Mouse (Mus musculus) CD4-positive, CD25-positive, alpha-beta regulatory T cell, adult 4 months (primary cell): ENCODE measurements around the gene Ccdc188. TPM values are rescaled to one million over a fixed set of nuclear protein-coding genes. Genes with fewer than 3 reads are reported as not detected.
A peak's percentile ranks its signal among the peaks of the same experiment; 100 is the strongest.

ENCODE experiments used
- ATAC-seq: one replicate; pipeline ENCODE4 v1.8.0; 2017
- polyA plus RNA-seq, 2 experiments: library from polyadenylated mRNA; unstranded; fragments of 100-300 nt; shearing (Covaris generic); gene quantifications; one replicate each; pipeline ENCODE4 v1.2.1; 2017

Ccdc188 gene
- polyA plus RNA-seq, 2 experiments from 2014 or later: not detected

DNA sequence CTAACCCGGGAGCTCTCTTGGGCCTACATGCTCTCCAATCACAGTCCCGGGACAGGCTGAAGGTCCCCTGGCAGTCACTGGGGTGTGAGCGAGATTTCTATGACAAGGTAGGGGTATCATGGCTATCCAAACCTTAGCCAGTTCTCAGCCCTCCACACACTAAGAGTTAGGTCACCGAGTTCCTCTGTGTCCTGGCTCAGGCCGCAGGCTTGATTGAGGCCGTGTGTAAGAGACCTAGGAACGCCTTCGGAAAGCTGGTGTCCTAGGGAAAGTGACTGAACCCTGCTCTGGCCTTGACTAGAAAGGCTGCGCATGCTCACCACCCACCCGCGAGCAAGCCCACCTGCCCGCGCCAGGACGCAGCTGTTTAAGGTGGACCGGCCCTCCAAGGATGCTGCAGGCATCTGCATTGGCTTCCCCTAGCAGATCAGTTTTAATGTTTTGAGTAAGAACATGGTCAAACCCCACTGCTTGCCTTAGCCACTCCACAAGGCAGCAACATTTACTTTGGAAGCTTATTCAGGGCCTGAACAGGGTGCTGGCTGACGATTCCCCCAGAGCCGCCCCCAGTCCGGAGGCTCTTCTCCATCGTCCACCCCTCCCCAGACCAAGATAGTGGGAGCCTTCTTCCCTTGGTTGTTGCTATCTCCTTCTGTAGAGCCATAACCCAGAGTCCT lies 17.8 kb downstream of the Ccdc188 start:
- peak; percentile 47 for ATAC-seq

DNA sequence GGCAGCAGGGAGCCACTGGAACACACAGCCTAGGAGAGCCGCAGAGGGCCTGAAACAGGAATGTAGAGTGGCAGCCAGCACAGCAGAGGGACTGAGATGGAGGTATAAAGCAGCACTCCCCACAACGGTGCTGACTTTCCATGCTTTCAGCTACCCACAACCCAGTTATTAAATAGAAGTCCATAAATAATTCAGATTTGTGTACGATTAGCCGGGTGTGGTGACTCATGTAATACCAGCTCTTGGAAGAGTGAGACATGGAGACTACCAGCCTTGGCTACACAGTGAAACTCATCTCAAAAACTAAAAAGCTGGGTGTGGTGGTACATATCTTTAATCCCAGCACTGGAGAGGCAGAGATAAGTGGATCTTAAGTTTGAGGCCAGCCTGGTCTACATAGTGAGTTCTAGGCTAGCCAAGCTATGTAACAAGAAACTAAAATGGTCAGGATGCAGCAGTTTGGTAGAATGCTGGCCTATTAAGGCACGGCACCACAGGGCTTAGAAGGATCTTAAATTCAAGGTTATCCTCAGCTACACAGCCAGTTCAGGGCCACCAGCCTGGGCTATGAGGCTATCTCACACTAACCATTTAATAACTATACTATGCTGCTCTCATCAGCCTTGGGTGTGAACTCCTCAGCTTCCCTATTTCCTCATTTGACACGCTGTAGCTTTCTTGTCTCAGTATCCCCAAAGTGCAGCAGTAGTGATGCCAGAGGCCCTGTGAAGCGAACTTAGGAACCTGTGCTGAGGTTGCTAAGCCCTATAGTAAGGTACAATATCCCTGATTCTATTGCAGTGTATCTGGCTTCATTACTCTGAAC lies 19.2 kb downstream of the Ccdc188 start:
- no peak for ATAC-seq

DNA sequence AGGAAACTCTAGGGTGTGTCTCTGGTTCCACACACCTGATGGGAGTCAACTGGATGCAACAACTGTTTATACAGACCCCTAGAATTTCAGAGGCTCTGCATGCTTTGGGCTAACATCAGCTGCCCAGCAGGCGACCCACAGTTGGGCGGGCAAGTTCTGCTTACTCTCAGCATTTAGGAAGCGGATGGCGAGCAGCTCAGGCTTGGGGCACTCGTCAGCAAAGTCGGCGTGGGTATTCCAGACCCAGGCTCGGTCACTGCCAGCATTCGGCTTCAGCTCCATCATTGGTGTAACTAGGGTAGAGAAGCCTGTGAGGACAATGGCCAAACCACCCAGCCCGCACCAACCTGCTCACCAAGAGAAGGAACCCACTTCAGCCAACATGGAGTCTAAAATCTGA lies 23.9 kb downstream of the Ccdc188 start:
- no peak for ATAC-seq

- ATAC-seq: peak; percentile 4
Measured at GRCm38 (mm10) chr16:18247521-18248399, 30.1 kb downstream of the Ccdc188 start.

GRCm38 (mm10) chr16:18248433-18249363 lies 31.0 kb downstream of the Ccdc188 start, which contains the start of the genes Trmt2a and Ranbp1:
Gene Trmt2a, plus strand, starts transcription at chr16:18248679.
Gene Ranbp1, minus strand, starts transcription at chr16:18248732.
- peak; percentile 91 for ATAC-seq

- peak; percentile 16 for ATAC-seq
Measured at GRCm38 (mm10) chr16:18249364-18249967, 31.8 kb downstream of the Ccdc188 start.

GRCm38 (mm10) chr16:18250231-18250630 lies 32.6 kb downstream of the Ccdc188 start:
- no peak for ATAC-seq

GRCm38 (mm10) chr16:18250828-18251790 lies 33.4 kb downstream of the Ccdc188 start:
- no peak for ATAC-seq

DNA sequence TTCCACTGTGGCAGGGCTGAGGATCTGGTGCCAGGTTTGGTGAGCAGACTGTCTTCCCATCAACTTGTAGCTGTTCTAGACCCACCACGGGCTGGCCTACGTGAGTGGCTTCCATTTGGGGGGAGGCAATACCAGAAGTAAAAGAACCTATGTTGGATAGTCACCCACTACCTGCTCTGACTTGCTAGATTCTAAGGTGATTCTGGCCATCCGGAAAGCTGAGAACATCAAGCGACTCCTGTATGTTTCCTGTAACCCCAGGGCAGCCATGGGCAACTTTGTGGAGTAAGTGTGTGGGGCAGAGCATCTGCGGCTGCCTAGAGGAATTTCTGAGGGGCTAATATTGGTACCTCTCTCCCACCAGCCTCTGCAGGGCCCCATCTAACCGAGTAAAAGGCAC lies 35.1 kb downstream of the Ccdc188 start:
- no peak for ATAC-seq

DNA sequence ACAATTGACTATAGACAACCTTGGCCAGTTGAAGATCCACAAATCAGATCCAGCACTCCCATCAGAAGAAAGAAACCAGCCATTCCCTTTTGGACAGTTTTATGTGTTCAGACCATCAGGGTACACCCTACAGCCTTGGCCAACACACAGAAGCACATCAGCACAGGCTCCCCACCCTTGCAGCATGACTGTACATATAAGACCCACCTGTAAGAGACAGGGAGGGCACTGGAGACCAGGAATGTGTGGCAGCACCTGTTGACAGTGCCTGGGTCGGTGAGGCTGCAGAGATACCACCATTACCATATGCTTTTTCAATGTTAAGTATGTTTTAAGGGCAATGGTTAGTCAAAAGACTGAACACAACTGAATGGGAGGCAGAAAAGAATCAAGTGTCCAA lies 36.2 kb downstream of the Ccdc188 start:
- ATAC-seq: no peak

GRCm38 (mm10) chr16:18258221-18258620 lies 40.5 kb downstream of the Ccdc188 start, which contains the start of gene Gm49776:
Gene Gm49776, minus strand, starts transcription at chr16:18258321.
- no peak for ATAC-seq

GRCm38 (mm10) chr16:18265024-18265423 lies 47.3 kb downstream of the Ccdc188 start:
- ATAC-seq: no peak

DNA sequence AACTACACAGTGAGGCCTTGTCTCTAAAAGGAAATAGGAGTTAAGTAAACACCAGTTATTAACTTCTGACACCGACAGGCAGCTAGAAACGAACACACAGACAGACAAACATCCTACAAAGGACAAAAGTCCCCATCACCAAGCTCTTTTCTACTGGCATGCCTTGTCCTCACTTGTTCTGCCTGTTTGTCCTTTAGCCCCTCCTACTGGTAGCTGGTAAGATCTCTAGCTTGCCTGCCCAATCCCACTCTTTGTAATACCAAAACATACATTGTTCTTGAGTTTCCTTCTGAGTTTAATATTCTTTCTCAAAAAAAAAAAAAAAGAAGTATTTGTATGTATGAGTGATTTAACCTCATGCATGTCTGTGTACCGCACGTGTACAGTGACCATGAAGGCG lies 50.5 kb downstream of the Ccdc188 start:
- ATAC-seq: no peak

Other genes starting within 250 kb of the Ccdc188 start
- gene Vpreb2, start 237.5 kb upstream of the Ccdc188 start, polyA plus RNA-seq: not detected
- gene Dgcr6, start 165.0 kb upstream of the Ccdc188 start, polyA plus RNA-seq: 10 to 100 TPM; 16.4 to 21.2 TPM
- 10 to 100 TPM in 1 of 2 experiments, 1 to 10 TPM in 1; 5.7 to 11.1 TPM for gene Prodh, start 127.7 kb upstream of the Ccdc188 start, polyA plus RNA-seq
- not detected for gene Rtn4r, start 90.2 kb upstream of the Ccdc188 start, polyA plus RNA-seq
- gene Zdhhc8, start 17.3 kb downstream of the Ccdc188 start, polyA plus RNA-seq: 1 to 10 TPM; 1.6 to 3.2 TPM
- 10 to 100 TPM; 42.2 to 67.6 TPM for gene Trmt2a, start 30.8 kb downstream of the Ccdc188 start, polyA plus RNA-seq
- gene Ranbp1, start 30.9 kb downstream of the Ccdc188 start, polyA plus RNA-seq: 100 to 1,000 TPM; 122 to 138 TPM
- not detected for gene Gm49776, start 40.4 kb downstream of the Ccdc188 start, polyA plus RNA-seq
- gene Dgcr8, start 71.4 kb downstream of the Ccdc188 start, polyA plus RNA-seq: 10 to 100 TPM; 21.1 to 25.9 TPM
- gene Tango2, start 130.2 kb downstream of the Ccdc188 start, polyA plus RNA-seq: 10 to 100 TPM; 71.4 to 94.5 TPM
- under 1 TPM in 1 of 2 experiments, not detected in 1; 0.91 TPM for gene Arvcf, start 130.3 kb downstream of the Ccdc188 start, polyA plus RNA-seq
- gene Txnrd2, start 208.5 kb downstream of the Ccdc188 start, polyA plus RNA-seq: 10 to 100 TPM; 21.7 to 26.7 TPM
- 10 to 100 TPM; 62.0 to 65.2 TPM for gene Comt, start 209.0 kb downstream of the Ccdc188 start, polyA plus RNA-seq